Mouse (Mus musculus) ES-Bruce4 (cell line): ENCODE measurements around the gene Lca5l.

ENCODE experiments used
- CTCF ChIP-seq: IDR thresholded peaks from one replicate; pipeline ENCODE4 v1.8.1; 2011; ENCODE audit warnings: low read depth, low read length
- POLR2A ChIP-seq: IDR thresholded peaks from one replicate; pipeline ENCODE4 v1.8.1; 2011; ENCODE audit warnings: low read length; ENCODE audit not compliant: insufficient read depth

DNA sequence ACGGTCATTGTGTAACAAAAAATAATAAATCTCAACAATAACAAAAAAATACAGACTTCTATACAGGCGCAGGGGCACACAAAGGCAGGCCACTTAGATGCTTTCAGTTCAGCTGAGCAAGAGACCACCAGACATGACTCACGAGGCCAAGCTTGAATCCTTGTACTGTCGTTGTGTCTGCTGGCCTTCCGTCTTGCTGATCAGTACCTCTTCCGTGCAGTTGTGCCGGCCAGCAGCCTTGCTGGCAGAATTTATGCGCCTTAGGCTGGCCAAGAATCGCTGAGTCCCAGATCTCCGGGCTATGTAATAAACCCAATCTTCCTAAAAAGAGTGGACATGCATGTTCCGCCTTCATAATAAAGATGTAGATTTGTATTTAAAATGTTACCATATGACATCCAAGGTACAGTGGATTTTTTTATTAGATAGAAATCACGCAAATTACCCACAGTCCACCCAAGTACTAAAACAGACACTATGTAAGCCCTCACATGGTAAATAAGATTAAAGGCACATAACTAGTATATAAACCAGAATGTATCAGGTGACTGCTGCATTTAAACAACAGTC, 33.5 kb downstream of the Lca5l start:
- TF ChIP-seq CTCF, result no peak
- TF ChIP-seq POLR2A, result no peak
